Mouse (Mus musculus): ENCODE results near the gene Irf7. TPM values are rescaled to one million over a fixed set of nuclear protein-coding genes. Genes with fewer than 3 reads are reported as not detected.
A peak's percentile ranks its signal among the peaks of the same experiment; 100 is the strongest.

Irf7 gene
- polyA plus RNA-seq, 1 experiment from 2014 or later = 0.77 TPM

DNA sequence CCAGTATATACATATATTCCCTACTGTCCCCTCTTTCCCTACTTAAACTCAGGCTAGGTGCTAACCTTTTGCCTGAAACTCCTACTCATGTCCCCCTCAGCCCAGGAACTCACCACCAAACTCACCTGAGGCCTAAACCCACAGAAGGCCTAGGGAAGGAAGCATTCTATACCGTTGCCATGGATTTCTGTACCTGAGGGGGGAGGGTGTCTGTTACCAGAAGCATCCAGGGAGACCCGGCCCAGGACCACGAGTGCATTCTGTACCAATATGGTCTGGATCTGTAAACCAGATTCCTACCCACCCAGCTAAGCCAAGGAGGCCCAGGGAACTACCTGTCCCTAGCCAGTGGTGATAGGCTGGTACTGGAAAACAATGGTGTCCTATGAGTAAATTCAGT is 52.0 kb downstream of the Irf7 start:
- no peak overlapping the region; the same call in 1 of the 2 replicates for H3K4me3 ChIP-seq (ENCODE audit: low read depth, low read length)
- no peak overlapping the region for H3K9ac ChIP-seq (ENCODE audit: low read depth, low read length)
- H3K36me3 ChIP-seq (ENCODE audit: control insufficient read depth, insufficient read depth, low read length) = 0 out of 2 replicates have a peak, but pooled peaks cover 4% of the 10 kb centered on the region
- no peak overlapping the region for H3K4me2 ChIP-seq (replicated peaks; ENCODE audit: low read depth, low read length)
- peaks cover 7% of the 10 kb centered on the region; the same call in 1 of the 2 replicates for H3K4me1 ChIP-seq (replicated peaks; ENCODE audit: control insufficient read depth, insufficient read depth, low read length)
- 84% methylated on average over 3 of the region's 3 CpGs for WGBS
- H3K27ac ChIP-seq (ENCODE audit: low read depth, low read length) = peak overlapping the region; percentile 96
- H3K9me3 ChIP-seq (ENCODE audit: control insufficient read depth, low read length) = no peaks in the 10 kb centered on the region
- H3K27me3 ChIP-seq (ENCODE audit: control insufficient read depth, insufficient read depth, low read length) = no peaks in the 10 kb centered on the region
- DNase-seq (ENCODE audit: low spot score) = no peak
- no peak for ATAC-seq (ENCODE audit: low FRiP score)

GRCm38 (mm10) chr7:141213605-141214235 is 52.6 kb downstream of the Irf7 start, which contains the start of gene Lmntd2:
TSS of gene Lmntd2 (minus strand) at chr7:141214080.
- DNase-seq (ENCODE audit: low spot score) (no peak), ATAC-seq (ENCODE audit: low FRiP score) (no peak)
- Histone ChIP-seq H3K4me2 (replicated peaks; ENCODE audit: low read depth, low read length) (peak within 1 kb of the TSS; percentile 85), H3K4me3 (ENCODE audit: low read depth, low read length) (peak within 1 kb of the TSS; percentile 56), H3K4me1 (replicated peaks; ENCODE audit: control insufficient read depth, insufficient read depth, low read length) (peaks cover 7% of the 10 kb centered on the region; the same call in 1 of the 2 replicates), H3K9ac (ENCODE audit: low read depth, low read length) (peak within 1 kb of the TSS; percentile 71), H3K36me3 (ENCODE audit: control insufficient read depth, insufficient read depth, low read length) (0 out of 2 replicates have a peak, but pooled peaks cover 4% of the 10 kb centered on the region), H3K27ac (ENCODE audit: low read depth, low read length) (peak within 1 kb of the TSS; percentile 96), H3K9me3 (ENCODE audit: control insufficient read depth, low read length) (no peaks in the 10 kb centered on the region), H3K27me3 (ENCODE audit: control insufficient read depth, insufficient read depth, low read length) (no peaks in the 10 kb centered on the region)
- WGBS = 92% methylated on average over 11 of the region's 11 CpGs

DNA sequence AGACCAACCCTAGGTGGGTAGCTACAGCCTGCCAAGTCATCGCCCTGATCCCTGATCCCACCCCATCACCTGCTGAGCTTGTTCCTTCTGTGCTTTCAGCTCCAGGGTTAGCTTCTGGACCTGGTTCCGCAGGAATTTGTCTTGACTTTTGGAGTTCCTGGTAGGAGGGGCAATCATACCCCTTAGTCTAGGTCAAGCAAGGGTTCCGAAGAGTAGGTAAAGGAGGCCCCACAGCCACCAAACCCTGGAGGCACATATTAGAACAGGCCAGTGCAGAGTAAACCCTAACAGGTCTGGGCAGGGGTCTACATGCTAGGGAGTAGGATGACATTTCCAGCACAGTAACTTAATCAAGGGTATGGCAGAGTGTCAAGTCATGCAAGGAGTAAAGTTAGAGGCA is 53.1 kb downstream of the Irf7 start:
- Histone ChIP-seq H3K27me3 (ENCODE audit: control insufficient read depth, insufficient read depth, low read length) (no peaks in the 10 kb centered on the region), H3K4me2 (replicated peaks; ENCODE audit: low read depth, low read length) (no peak overlapping the region), H3K27ac (ENCODE audit: low read depth, low read length) (no peak overlapping the region), H3K4me1 (replicated peaks; ENCODE audit: control insufficient read depth, insufficient read depth, low read length) (peaks cover 7% of the 10 kb centered on the region; the same call in 1 of the 2 replicates), H3K4me3 (ENCODE audit: low read depth, low read length) (no peak overlapping the region), H3K9ac (ENCODE audit: low read depth, low read length) (no peak overlapping the region), H3K36me3 (ENCODE audit: control insufficient read depth, insufficient read depth, low read length) (0 out of 2 replicates have a peak, but pooled peaks cover 4% of the 10 kb centered on the region), H3K9me3 (ENCODE audit: control insufficient read depth, low read length) (no peaks in the 10 kb centered on the region)
- DNase-seq (ENCODE audit: low spot score) (no peak), ATAC-seq (ENCODE audit: low FRiP score) (no peak)
- 87% methylated on average over 3 of the region's 3 CpGs for WGBS

MicroRNAs encoded within 50 kb of the gene (microRNA counts, 519-probe panel; counts per million panel counts)
- 4,696 counts per million, percentile 56 among the panel's probes with 10 or more counts for microRNA mmu-miR-210

Other genes with a start within 250 kb of the Irf7 start
- gene Ifitm6, start 248.6 kb downstream of the Irf7 start, polyA plus RNA-seq (2014; fragmentation: Nextera tagmentation; extraction: Ambion mirVana) = 0.24 TPM in 1 of 2 replicates, not detected in the other
- not detected in 2 replicates for gene Gm17387, start 237.3 kb downstream of the Irf7 start, polyA plus RNA-seq (2014; fragmentation: Nextera tagmentation; extraction: Ambion mirVana)
- gene B4galnt4, start 205.4 kb downstream of the Irf7 start, polyA plus RNA-seq (2014; fragmentation: Nextera tagmentation; extraction: Ambion mirVana) = 15.1 and 18.1 TPM in 2 replicates
- 2.0 and 2.6 TPM in 2 replicates for gene Pkp3, start 188.3 kb downstream of the Irf7 start, polyA plus RNA-seq (2014; fragmentation: Nextera tagmentation; extraction: Ambion mirVana)
- 1.0 and 2.1 TPM in 2 replicates for gene Sigirr, start 165.9 kb downstream of the Irf7 start, polyA plus RNA-seq (2014; fragmentation: Nextera tagmentation; extraction: Ambion mirVana)
- gene Ano9, start 148.7 kb downstream of the Irf7 start, polyA plus RNA-seq (2014; fragmentation: Nextera tagmentation; extraction: Ambion mirVana) = 0.48 and 0.70 TPM in 2 replicates
- gene Ptdss2, start 144.1 kb downstream of the Irf7 start, polyA plus RNA-seq (2014; fragmentation: Nextera tagmentation; extraction: Ambion mirVana) = 65.2 and 73.5 TPM in 2 replicates
- 59.6 and 64.4 TPM in 2 replicates for gene Rnh1, start 93.6 kb downstream of the Irf7 start, polyA plus RNA-seq (2014; fragmentation: Nextera tagmentation; extraction: Ambion mirVana)
- 98.0 and 99.6 TPM in 2 replicates for gene Hras, start 72.5 kb downstream of the Irf7 start, polyA plus RNA-seq (2014; fragmentation: Nextera tagmentation; extraction: Ambion mirVana)
- 6.2 and 7.8 TPM in 2 replicates for gene Lrrc56, start 72.3 kb downstream of the Irf7 start, polyA plus RNA-seq (2014; fragmentation: Nextera tagmentation; extraction: Ambion mirVana)
- gene Lmntd2, start 52.4 kb downstream of the Irf7 start, polyA plus RNA-seq (2014; fragmentation: Nextera tagmentation; extraction: Ambion mirVana) = 2.3 and 3.3 TPM in 2 replicates
- gene Rassf7, start 50.6 kb downstream of the Irf7 start, polyA plus RNA-seq (2014; fragmentation: Nextera tagmentation; extraction: Ambion mirVana) = 36.4 and 37.8 TPM in 2 replicates
- 67.1 and 78.6 TPM in 2 replicates for gene Phrf1, start 37.7 kb downstream of the Irf7 start, polyA plus RNA-seq (2014; fragmentation: Nextera tagmentation; extraction: Ambion mirVana)
- gene Cdhr5, start 10.3 kb upstream of the Irf7 start, polyA plus RNA-seq (2014; fragmentation: Nextera tagmentation; extraction: Ambion mirVana) = not detected in 2 replicates
- gene Sct, start 12.7 kb upstream of the Irf7 start, polyA plus RNA-seq (2014; fragmentation: Nextera tagmentation; extraction: Ambion mirVana) = 4.8 and 5.1 TPM in 2 replicates
- 0.25 and 0.33 TPM in 2 replicates for gene Drd4, start 25.5 kb upstream of the Irf7 start, polyA plus RNA-seq (2014; fragmentation: Nextera tagmentation; extraction: Ambion mirVana)
- 70.0 and 75.9 TPM in 2 replicates for gene Deaf1, start 61.2 kb upstream of the Irf7 start, polyA plus RNA-seq (2014; fragmentation: Nextera tagmentation; extraction: Ambion mirVana)
- 29.7 and 31.9 TPM in 2 replicates for gene Tmem80, start 61.3 kb upstream of the Irf7 start, polyA plus RNA-seq (2014; fragmentation: Nextera tagmentation; extraction: Ambion mirVana)
- gene Eps8l2, start 72.4 kb upstream of the Irf7 start, polyA plus RNA-seq (2014; fragmentation: Nextera tagmentation; extraction: Ambion mirVana) = 2.1 and 2.6 TPM in 2 replicates
- 389 and 395 TPM in 2 replicates for gene Taldo1, start 125.7 kb upstream of the Irf7 start, polyA plus RNA-seq (2014; fragmentation: Nextera tagmentation; extraction: Ambion mirVana)
- gene Gatd1, start 147.7 kb upstream of the Irf7 start, polyA plus RNA-seq (2014; fragmentation: Nextera tagmentation; extraction: Ambion mirVana) = 43.3 and 48.1 TPM in 2 replicates
- gene Cend1, start 163.0 kb upstream of the Irf7 start, polyA plus RNA-seq (2014; fragmentation: Nextera tagmentation; extraction: Ambion mirVana) = 6.8 and 7.2 TPM in 2 replicates
- 33.9 and 36.6 TPM in 2 replicates for gene Slc25a22, start 171.4 kb upstream of the Irf7 start, polyA plus RNA-seq (2014; fragmentation: Nextera tagmentation; extraction: Ambion mirVana)
- gene Pidd1, start 177.5 kb upstream of the Irf7 start, polyA plus RNA-seq (2014; fragmentation: Nextera tagmentation; extraction: Ambion mirVana) = 8.3 and 8.6 TPM in 2 replicates
- gene Rplp2, start 180.9 kb upstream of the Irf7 start, polyA plus RNA-seq (2014; fragmentation: Nextera tagmentation; extraction: Ambion mirVana) = 870 and 939 TPM in 2 replicates
- 13.7 and 14.2 TPM in 2 replicates for gene Pnpla2, start 188.7 kb upstream of the Irf7 start, polyA plus RNA-seq (2014; fragmentation: Nextera tagmentation; extraction: Ambion mirVana)
- gene Cracr2b, start 194.6 kb upstream of the Irf7 start, polyA plus RNA-seq (2014; fragmentation: Nextera tagmentation; extraction: Ambion mirVana) = 4.4 and 4.5 TPM in 2 replicates
- 40.1 and 57.9 TPM in 2 replicates for gene Cd151, start 200.9 kb upstream of the Irf7 start, polyA plus RNA-seq (2014; fragmentation: Nextera tagmentation; extraction: Ambion mirVana)
- gene Polr2l, start 208.7 kb upstream of the Irf7 start, polyA plus RNA-seq (2014; fragmentation: Nextera tagmentation; extraction: Ambion mirVana) = 71.5 and 74.0 TPM in 2 replicates
- gene Tspan4, start 208.8 kb upstream of the Irf7 start, polyA plus RNA-seq (2014; fragmentation: Nextera tagmentation; extraction: Ambion mirVana) = 29.6 and 31.4 TPM in 2 replicates

Data from hindbrain, embryonic 11.5 days (tissue).